Mouse (Mus musculus) ES-Bruce4 (cell line): ENCODE data around the gene Dcaf17. TPM values are rescaled to one million over a fixed set of nuclear protein-coding genes. Genes with fewer than 3 reads are reported as not detected.

ENCODE experiments used
- H3K27ac ChIP-seq: 2 replicates; pipeline ENCODE4 v1.5.1; 2012; ENCODE audit warnings: low read length, inconsistent platforms; ENCODE audit not compliant: insufficient read depth
- H3K27me3 ChIP-seq: 2 replicates; pipeline ENCODE4 v1.6.1; 2012; ENCODE audit warnings: mild to moderate bottlenecking, low read length, inconsistent platforms; ENCODE audit not compliant: control insufficient read depth, poor library complexity, insufficient read depth, severe bottlenecking
- H3K36me3 ChIP-seq: 2 replicates; pipeline ENCODE4 v1.6.1; 2012; ENCODE audit warnings: inconsistent platforms, mild to moderate bottlenecking, low read length, moderate library complexity; ENCODE audit not compliant: control insufficient read depth, poor library complexity, insufficient read depth, severe bottlenecking
- H3K4me1 ChIP-seq: one replicate; pipeline ENCODE4 v1.8.1; 2011; ENCODE audit warnings: low read length; ENCODE audit not compliant: control insufficient read depth, insufficient read depth
- H3K4me3 ChIP-seq: 2 replicates; pipeline ENCODE4 v1.5.1; 2011; ENCODE audit warnings: low read depth, mild to moderate bottlenecking, low read length
- H3K9ac ChIP-seq: 2 replicates; pipeline ENCODE4 v1.6.1; 2012; ENCODE audit warnings: low read depth, mild to moderate bottlenecking, inconsistent platforms; ENCODE audit not compliant: poor library complexity, severe bottlenecking
- H3K9me3 ChIP-seq: replicated peaks from 2 replicates; pipeline ENCODE4 v1.6.1; 2012; ENCODE audit warnings: mild to moderate bottlenecking, low read length, inconsistent platforms; ENCODE audit not compliant: control insufficient read depth, poor library complexity, insufficient read depth, severe bottlenecking
- CTCF ChIP-seq: IDR thresholded peaks from one replicate; pipeline ENCODE4 v1.8.1; 2011; ENCODE audit warnings: low read depth, low read length
- EP300 ChIP-seq: IDR thresholded peaks from 2 replicates; pipeline ENCODE4 v1.6.1; 2011; ENCODE audit warnings: low read depth, low read length; ENCODE audit not compliant: insufficient read depth
- POLR2A ChIP-seq: IDR thresholded peaks from one replicate; pipeline ENCODE4 v1.8.1; 2011; ENCODE audit warnings: low read length; ENCODE audit not compliant: insufficient read depth
- polyA plus RNA-seq: library from polyadenylated mRNA; stranded (reverse); fragments of >200 nt; gene quantifications from 2 replicates; pipeline ENCODE4 v1.2.4, GENCODE M21; 2011; ENCODE audit warnings: low read depth; ENCODE audit not compliant: missing spikeins, insufficient read depth, insufficient read length

Gene Dcaf17
- polyA plus RNA-seq = 52.8 and 54.0 TPM in 2 replicates

DNA sequence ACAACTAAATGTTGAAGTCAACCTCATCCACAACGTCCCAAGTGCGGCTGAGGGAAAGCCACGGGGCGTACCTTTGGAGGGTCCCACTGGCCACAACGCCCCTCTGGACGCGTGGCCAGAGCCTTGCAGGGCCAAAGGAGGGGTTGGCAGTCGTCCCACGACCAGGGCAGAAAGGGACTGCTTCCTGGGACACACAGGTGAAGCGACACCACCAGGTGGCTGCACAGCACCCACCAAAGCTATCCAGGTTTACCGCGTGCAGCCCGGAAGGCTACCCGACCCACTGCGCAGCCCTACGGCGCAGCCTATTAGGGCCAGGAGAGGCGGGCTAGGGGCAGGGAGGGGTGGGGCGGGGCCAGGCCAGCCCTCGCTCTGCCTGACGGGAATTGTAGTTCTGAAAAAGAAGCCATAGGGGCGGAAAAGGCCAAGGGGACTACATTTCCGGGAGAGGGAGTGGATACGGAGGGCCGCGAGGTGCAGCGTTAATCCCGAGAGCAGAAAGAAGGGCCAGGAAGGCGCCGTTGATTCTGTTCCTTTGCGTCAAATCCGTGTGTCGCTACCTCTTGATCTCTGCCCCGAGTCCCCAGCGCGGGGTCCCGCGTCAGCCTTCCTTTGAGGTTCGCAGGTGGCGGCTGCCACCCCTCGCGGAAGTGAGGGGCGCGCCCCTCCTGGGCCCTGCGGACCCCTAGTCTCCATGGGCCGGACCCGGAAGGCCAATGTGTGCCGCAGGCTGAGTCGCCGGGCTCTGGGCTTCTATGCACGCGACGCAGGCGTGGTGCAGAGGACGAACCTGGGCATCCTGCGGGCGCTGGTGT, at the start of gene Dcaf17, which contains the start of gene Mettl8:
TSS of gene Dcaf17 (plus strand) at position 29 of the 815 bp plus-strand sequence.
TSS of gene Mettl8 (minus strand) at position 284 of the 815 bp plus-strand sequence.
- H3K27me3 ChIP-seq = no peaks in the 10 kb centered on the region

DNA sequence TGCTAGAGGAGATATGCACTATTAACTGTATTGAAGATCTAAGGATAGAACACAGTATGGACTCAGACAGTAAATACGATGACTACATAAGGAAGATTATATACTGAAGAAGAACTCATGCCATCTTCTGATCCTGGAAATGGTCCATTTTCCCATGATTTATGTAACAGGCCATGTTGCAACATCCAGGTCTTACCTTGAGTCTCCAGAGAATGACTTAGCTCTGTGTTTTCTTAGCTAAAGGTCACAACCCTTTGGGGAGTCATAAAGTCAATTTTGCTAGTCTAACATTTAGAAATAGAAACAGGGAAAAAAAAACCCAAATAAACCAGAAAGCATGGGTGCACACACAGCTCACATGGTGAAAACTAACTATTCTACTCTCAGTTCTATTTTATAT, 43.3 kb upstream of the Dcaf17 start:
- Histone ChIP-seq H3K27me3 (no peaks in the 10 kb centered on the region), H3K36me3 (no peaks in the 10 kb centered on the region), H3K9ac (no peak overlapping the region), H3K4me1 (no peaks in the 10 kb centered on the region), H3K4me3 (no peak overlapping the region), H3K27ac (no peak overlapping the region), H3K9me3 (no peaks in the 10 kb centered on the region)
- TF ChIP-seq CTCF (no peak), POLR2A (no peak)

More for the DNA sequence above, at the start of gene Dcaf17, which contains the start of gene Mettl8:
- Histone ChIP-seq H3K9ac (peak within 1 kb of the TSS; percentile 97), H3K4me3 (peak within 1 kb of the TSS; percentile 76), H3K36me3 (peaks cover 11% of the 10 kb centered on the region), H3K9me3 (no peaks in the 10 kb centered on the region), H3K27ac (peak within 1 kb of the TSS; percentile 37; the same call in 1 of the 2 replicates), H3K4me1 (no peaks in the 10 kb centered on the region)
- peak; percentile 11 for TF ChIP-seq CTCF
- peak; percentile 84 for TF ChIP-seq POLR2A
- TF ChIP-seq EP300 = no peak

DNA sequence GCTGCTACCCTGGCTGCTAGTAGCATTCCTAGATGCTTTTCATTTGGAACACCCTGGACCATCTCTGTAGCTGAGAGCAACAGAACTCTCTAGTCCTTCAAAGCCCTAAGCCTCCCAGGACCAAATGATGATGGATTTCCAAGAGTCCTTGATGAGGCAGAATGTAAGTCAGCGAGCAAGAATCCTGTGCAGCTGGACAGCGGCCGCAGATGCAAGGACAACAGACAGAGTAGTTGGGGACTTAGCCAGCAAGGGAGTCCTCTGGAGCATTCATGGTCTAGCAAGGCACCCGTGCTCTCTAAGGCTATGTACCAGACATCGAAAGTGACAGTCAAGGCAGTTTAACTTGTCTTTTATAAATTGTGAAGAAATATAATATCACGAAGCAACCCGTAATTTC, 41.6 kb upstream of the Dcaf17 start:
- Histone ChIP-seq H3K36me3 (no peaks in the 10 kb centered on the region), H3K9me3 (no peaks in the 10 kb centered on the region), H3K4me1 (no peaks in the 10 kb centered on the region), H3K4me3 (no peak overlapping the region), H3K9ac (no peak overlapping the region), H3K27me3 (no peaks in the 10 kb centered on the region), H3K27ac (no peak overlapping the region)
- TF ChIP-seq POLR2A = no peak
- no peak for TF ChIP-seq CTCF
- TF ChIP-seq EP300 = no peak

DNA sequence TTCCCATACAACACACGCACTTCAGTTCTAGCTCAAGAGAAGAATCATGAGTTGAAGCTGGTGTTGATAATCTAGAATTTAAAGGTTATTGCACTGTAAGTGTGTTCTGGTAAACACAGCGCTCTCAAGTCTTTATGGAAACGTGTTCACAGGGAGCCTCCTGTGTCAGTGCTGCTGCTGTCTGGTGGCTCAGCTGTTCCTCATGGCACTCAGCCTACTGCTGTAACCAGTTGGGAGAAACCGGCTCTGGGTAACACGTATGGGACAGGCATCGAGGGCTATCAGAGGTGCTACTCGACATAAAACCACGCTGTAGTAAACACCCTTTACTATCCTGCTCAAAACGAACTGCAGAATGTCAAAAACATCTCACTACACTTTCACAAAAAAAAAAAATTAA, 35.9 kb upstream of the Dcaf17 start:
- Histone ChIP-seq H3K4me3 (no peak overlapping the region), H3K36me3 (no peaks in the 10 kb centered on the region), H3K27me3 (no peaks in the 10 kb centered on the region; the same call in 1 of the 2 replicates), H3K9ac (no peak overlapping the region), H3K9me3 (no peaks in the 10 kb centered on the region), H3K4me1 (peaks cover 2% of the 10 kb centered on the region), H3K27ac (no peak overlapping the region)
- no peak for TF ChIP-seq CTCF
- no peak for TF ChIP-seq EP300
- no peak for TF ChIP-seq POLR2A

DNA sequence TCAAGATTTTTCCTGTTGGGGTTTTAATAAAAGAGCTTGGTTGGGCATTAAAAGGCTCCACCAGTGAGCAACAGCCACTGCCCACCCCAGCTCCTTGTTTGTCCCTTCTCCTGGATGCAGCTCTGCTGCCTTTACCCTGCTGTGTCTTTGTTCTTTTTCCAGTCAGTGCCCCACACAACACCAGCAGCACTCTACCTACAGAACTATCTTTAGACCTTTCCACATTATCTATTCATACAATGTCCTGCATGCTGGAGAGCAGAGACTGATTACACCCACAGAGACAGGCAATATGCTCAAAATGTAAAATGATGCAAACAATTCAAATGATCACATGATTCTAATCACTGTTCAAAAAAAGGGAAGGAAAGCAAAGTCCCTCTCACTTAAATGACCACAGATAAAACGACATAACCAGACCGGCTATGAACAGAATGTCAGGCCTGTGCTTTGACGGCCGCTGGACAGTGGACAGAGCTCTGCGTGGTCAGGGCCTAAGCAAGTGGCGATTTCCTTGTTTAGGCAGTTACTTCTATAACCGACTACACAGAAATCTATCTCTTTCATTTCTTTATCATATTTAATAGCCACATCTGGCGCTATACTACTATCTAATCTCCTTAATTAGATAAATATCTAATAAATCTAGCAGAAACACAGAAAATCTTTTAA, 35.3 kb upstream of the Dcaf17 start:
- Histone ChIP-seq H3K36me3 (no peaks in the 10 kb centered on the region), H3K27ac (no peak overlapping the region), H3K4me3 (no peak overlapping the region), H3K27me3 (no peaks in the 10 kb centered on the region; the same call in 1 of the 2 replicates), H3K9me3 (no peaks in the 10 kb centered on the region), H3K9ac (no peak overlapping the region), H3K4me1 (peaks cover 2% of the 10 kb centered on the region)
- TF ChIP-seq CTCF (no peak), POLR2A (no peak), EP300 (no peak)
